Mouse (Mus musculus): ENCODE measurements around the gene Ap3d1. TPM values are rescaled to one million over a fixed set of nuclear protein-coding genes. Genes with fewer than 3 reads are reported as not detected.

Ap3d1 gene
- polyA plus RNA-seq, 1 experiment from 2014 or later = 44.0 TPM

- WGBS = 51% methylated on average over 4 of the region's 4 CpGs
These were observed 14.9 kb upstream of the Ap3d1 start for GRCm38 (mm10) chr10:80756967-80757366.

GRCm38 (mm10) chr10:80756509-80756908 is 14.4 kb upstream of the Ap3d1 start:
- H3K36me3 ChIP-seq = no peaks in the 10 kb centered on the region
- peak overlapping the region; percentile 99 for H3K9ac ChIP-seq
- H3K27ac ChIP-seq (replicated peaks) = peak overlapping the region; percentile 87
- no peaks in the 10 kb centered on the region for H3K9me3 ChIP-seq
- no peaks in the 10 kb centered on the region for H3K27me3 ChIP-seq (replicated peaks)
- 54% methylated on average over 2 of the region's 2 CpGs for WGBS
- H3K4me1 ChIP-seq = peaks cover 77% of the 10 kb centered on the region
- ATAC-seq (ENCODE audit: extremely low read depth, insufficient number of reproducible peaks, low FRiP score, low TSS enrichment) = no peak
- peak overlapping the region; percentile 98 for H3K4me2 ChIP-seq
- peak overlapping the region; percentile 96 for H3K4me3 ChIP-seq

More at GRCm38 (mm10) chr10:80756967-80757366, 14.9 kb upstream of the Ap3d1 start:
- peak overlapping the region; percentile 87 for H3K27ac ChIP-seq (replicated peaks)
- peak overlapping the region; percentile 99 for H3K9ac ChIP-seq
- no peaks in the 10 kb centered on the region for H3K9me3 ChIP-seq
- H3K36me3 ChIP-seq = no peaks in the 10 kb centered on the region
- peak overlapping the region; percentile 96 for H3K4me3 ChIP-seq
- no peak for ATAC-seq (ENCODE audit: extremely low read depth, insufficient number of reproducible peaks, low FRiP score, low TSS enrichment)
- peak overlapping the region; percentile 98 for H3K4me2 ChIP-seq
- no peaks in the 10 kb centered on the region for H3K27me3 ChIP-seq (replicated peaks)
- peaks cover 76% of the 10 kb centered on the region for H3K4me1 ChIP-seq

- no peaks in the 10 kb centered on the region for H3K9me3 ChIP-seq
- H3K4me3 ChIP-seq = peak overlapping the region; percentile 96
- H3K27ac ChIP-seq (replicated peaks) = peak overlapping the region; percentile 87
- H3K9ac ChIP-seq = peak overlapping the region; percentile 99
- peak overlapping the region; percentile 98 for H3K4me2 ChIP-seq
- 17% methylated on average over 3 of the region's 3 CpGs for WGBS
- H3K27me3 ChIP-seq (replicated peaks) = no peaks in the 10 kb centered on the region
- ATAC-seq (ENCODE audit: extremely low read depth, insufficient number of reproducible peaks, low FRiP score, low TSS enrichment) = no peak
- peaks cover 77% of the 10 kb centered on the region for H3K4me1 ChIP-seq
- H3K36me3 ChIP-seq = no peaks in the 10 kb centered on the region
These were observed 14.0 kb upstream of the Ap3d1 start for GRCm38 (mm10) chr10:80756099-80756498.

GRCm38 (mm10) chr10:80755291-80756015 is 13.4 kb upstream of the Ap3d1 start:
- Histone ChIP-seq H3K4me1 (peaks cover 76% of the 10 kb centered on the region), H3K4me2 (peak overlapping the region; percentile 98), H3K9me3 (no peaks in the 10 kb centered on the region), H3K9ac (peak overlapping the region; percentile 99), H3K4me3 (peak overlapping the region; percentile 96), H3K36me3 (no peaks in the 10 kb centered on the region), H3K27ac (replicated peaks) (peak overlapping the region; percentile 87), H3K27me3 (replicated peaks) (no peaks in the 10 kb centered on the region)
- no peak for ATAC-seq (ENCODE audit: extremely low read depth, insufficient number of reproducible peaks, low FRiP score, low TSS enrichment)
- WGBS = under 1% methylated on average over 56 of the region's 75 CpGs

- Histone ChIP-seq H3K4me2 (peak within 1 kb of the TSS; percentile 98), H3K9me3 (no peaks in the 10 kb centered on the region), H3K36me3 (no peaks in the 10 kb centered on the region), H3K4me1 (peaks cover 71% of the 10 kb centered on the region), H3K27me3 (replicated peaks) (no peaks in the 10 kb centered on the region), H3K9ac (peak within 1 kb of the TSS; percentile 99), H3K27ac (replicated peaks) (peak within 1 kb of the TSS; percentile 87), H3K4me3 (peak within 1 kb of the TSS; percentile 96)
- under 1% methylated on average over 53 of the region's 57 CpGs for WGBS
- peak; percentile 84 for ATAC-seq (ENCODE audit: extremely low read depth, insufficient number of reproducible peaks, low FRiP score, low TSS enrichment)
These were observed 12.7 kb upstream of the Ap3d1 start, which contains the start of gene Dot1l for GRCm38 (mm10) chr10:80754594-80755290. Gene Dot1l (plus strand): TSS chr10:80755206.

GRCm38 (mm10) chr10:80752079-80752625 is 10.1 kb upstream of the Ap3d1 start:
- WGBS = 1% methylated on average over 6 of the region's 6 CpGs
- Histone ChIP-seq H3K27me3 (replicated peaks) (no peaks in the 10 kb centered on the region), H3K9ac (peak overlapping the region; percentile 84), H3K9me3 (no peaks in the 10 kb centered on the region), H3K4me2 (peak overlapping the region; percentile 77), H3K4me1 (peaks cover 57% of the 10 kb centered on the region), H3K4me3 (peak overlapping the region; percentile 51), H3K36me3 (no peaks in the 10 kb centered on the region), H3K27ac (replicated peaks) (peak overlapping the region; percentile 99)
- peak; percentile 51; the same call in 1 of the 2 replicates for ATAC-seq (ENCODE audit: extremely low read depth, insufficient number of reproducible peaks, low FRiP score, low TSS enrichment)

- Histone ChIP-seq H3K27me3 (replicated peaks) (no peaks in the 10 kb centered on the region), H3K4me3 (peak overlapping the region; percentile 51), H3K27ac (replicated peaks) (peak overlapping the region; percentile 99), H3K9ac (peak overlapping the region; percentile 84), H3K36me3 (no peaks in the 10 kb centered on the region), H3K4me2 (peak overlapping the region; percentile 77), H3K9me3 (no peaks in the 10 kb centered on the region), H3K4me1 (peaks cover 49% of the 10 kb centered on the region)
- peak; percentile 37; the same call in 1 of the 2 replicates for ATAC-seq (ENCODE audit: extremely low read depth, insufficient number of reproducible peaks, low FRiP score, low TSS enrichment)
- under 1% methylated on average over 16 of the region's 16 CpGs for WGBS
These were observed 9.2 kb upstream of the Ap3d1 start for GRCm38 (mm10) chr10:80751188-80751832.

- ATAC-seq (ENCODE audit: extremely low read depth, insufficient number of reproducible peaks, low FRiP score, low TSS enrichment) = no peak
- H3K36me3 ChIP-seq = no peaks in the 10 kb centered on the region
- 6% methylated on average over 6 of the region's 6 CpGs for WGBS
- no peak overlapping the region for H3K9ac ChIP-seq
- H3K27me3 ChIP-seq (replicated peaks) = no peaks in the 10 kb centered on the region
- no peaks in the 10 kb centered on the region for H3K9me3 ChIP-seq
- no peak overlapping the region for H3K27ac ChIP-seq (replicated peaks)
- H3K4me2 ChIP-seq = no peak overlapping the region
- no peak overlapping the region for H3K4me3 ChIP-seq
- peaks cover 45% of the 10 kb centered on the region for H3K4me1 ChIP-seq
These were observed 6.5 kb upstream of the Ap3d1 start for GRCm38 (mm10) chr10:80748609-80749008.

- Histone ChIP-seq H3K9ac (no peak overlapping the region), H3K4me3 (no peak overlapping the region), H3K9me3 (no peaks in the 10 kb centered on the region), H3K27ac (replicated peaks) (no peak overlapping the region), H3K36me3 (no peaks in the 10 kb centered on the region), H3K4me1 (peaks cover 46% of the 10 kb centered on the region), H3K4me2 (no peak overlapping the region), H3K27me3 (replicated peaks) (no peaks in the 10 kb centered on the region)
- 6% methylated on average over 3 of the region's 3 CpGs for WGBS
- ATAC-seq (ENCODE audit: extremely low read depth, insufficient number of reproducible peaks, low FRiP score, low TSS enrichment) = no peak
These were observed 5.3 kb upstream of the Ap3d1 start for GRCm38 (mm10) chr10:80747410-80747809.

GRCm38 (mm10) chr10:80744262-80744661 is 2.2 kb upstream of the Ap3d1 start:
- H3K27ac ChIP-seq (replicated peaks) = no peak overlapping the region
- WGBS = 34% methylated on average over 5 of the region's 5 CpGs
- H3K27me3 ChIP-seq (replicated peaks) = no peaks in the 10 kb centered on the region
- peak overlapping the region; percentile 5; the same call in 1 of the 2 replicates for H3K4me2 ChIP-seq
- H3K9me3 ChIP-seq = no peaks in the 10 kb centered on the region
- peaks cover 44% of the 10 kb centered on the region for H3K4me1 ChIP-seq
- H3K9ac ChIP-seq = no peak overlapping the region
- no peaks in the 10 kb centered on the region; the same call in 1 of the 2 replicates for H3K36me3 ChIP-seq
- ATAC-seq (ENCODE audit: extremely low read depth, insufficient number of reproducible peaks, low FRiP score, low TSS enrichment) = no peak
- no peak overlapping the region for H3K4me3 ChIP-seq

All from heart, embryonic 13.5 days (tissue).